Mouse (Mus musculus) CD4-positive, CD25-positive, alpha-beta regulatory T cell (primary cell): ENCODE results near the gene Myo19. TPM values are rescaled to one million over a fixed set of nuclear protein-coding genes. Genes with fewer than 3 reads are reported as not detected.

Experiments
- polyA plus RNA-seq: library from polyadenylated mRNA; unstranded; fragments of 100-300 nt; shearing (Covaris generic); gene quantifications from one replicate; pipeline ENCODE4 v1.2.1, GENCODE M21; 2017

Myo19 gene
- 4.6 TPM for polyA plus RNA-seq

GRCm38 (mm10) chr11:84879772-84880464 lies at the start of gene Myo19, which contains the start of gene Pigw:
TSS of gene Myo19 (plus strand) at chr11:84880148.
TSS of gene Pigw (minus strand) at chr11:84880285.

GRCm38 (mm10) chr11:84870337-84871043 lies 9.5 kb upstream of the Myo19 start, which contains the start of gene Ggnbp2:
TSS of gene Ggnbp2 (minus strand) at chr11:84870817.

GRCm38 (mm10) chr11:84916053-84916702 lies 36.2 kb downstream of the Myo19 start, which contains the start of gene Znhit3:
TSS of gene Znhit3 (minus strand) at chr11:84916366.

GRCm38 (mm10) chr11:84957591-84958270 lies 77.8 kb downstream of the Myo19 start, which contains the start of gene Car4:
TSS of gene Car4 (plus strand) at chr11:84957786.

Other genes with a start within 250 kb of the Myo19 start
- gene Mrm1, start 60.6 kb upstream of the Myo19 start, polyA plus RNA-seq: 28.4 TPM
- 24.4 TPM for gene Dhrs11, start 51.2 kb upstream of the Myo19 start, polyA plus RNA-seq
- 182 TPM for gene Ggnbp2, start 9.3 kb upstream of the Myo19 start, polyA plus RNA-seq
- gene Pigw, start 137 bp downstream of the Myo19 start, polyA plus RNA-seq: 5.0 TPM
- 31.3 TPM for gene Znhit3, start 36.2 kb downstream of the Myo19 start, polyA plus RNA-seq
- not detected for gene Car4, start 77.6 kb downstream of the Myo19 start, polyA plus RNA-seq